30 mouse cellular contexts compared by ENCODE assay signal in genomic region chr13:37611387-37611786, GRCm38 (mm10).
"Had no signal": no experiment of that assay in that cellular context is flagged by ENCODE, and none has a peak within 500 bp of the region (broad histone marks: within the 10 kb centered on the region; RNA-seq: fewer than 3 reads in every experiment).

No protein-coding gene starts in this region.

- H3K27ac ChIP-seq: limb, embryonic 10.5 days; limb, embryonic 12.5 days; limb, embryonic 13.5 days; limb, embryonic 15.5 days; liver, embryonic 12.5 days; liver, embryonic 13.5 days; liver, embryonic 14.5 days; liver, embryonic 15.5 days; lung, embryonic 15.5 days; macrophage; midbrain, embryonic 10.5 days; midbrain, embryonic 12.5 days; midbrain, embryonic 15.5 days; neural tube, embryonic 12.5 days had no signal

- H3K9me3 ChIP-seq: limb, embryonic 10.5 days; limb, embryonic 12.5 days; limb, embryonic 13.5 days; limb, embryonic 15.5 days; liver, embryonic 12.5 days; liver, embryonic 13.5 days; liver, embryonic 15.5 days; lung, embryonic 15.5 days; midbrain, embryonic 10.5 days; midbrain, embryonic 12.5 days; midbrain, embryonic 15.5 days; neural tube, embryonic 12.5 days had no signal

- H3K4me2 ChIP-seq: limb, embryonic 12.5 days; limb, embryonic 13.5 days; limb, embryonic 15.5 days; liver, embryonic 11.5 days; liver, embryonic 12.5 days; liver, embryonic 13.5 days; liver, embryonic 15.5 days; lung, embryonic 14.5 days; lung, embryonic 15.5 days; midbrain, embryonic 12.5 days; midbrain, embryonic 15.5 days; neural tube, embryonic 12.5 days had no signal

- H3K4me3 ChIP-seq: limb, embryonic 10.5 days; limb, embryonic 12.5 days; limb, embryonic 13.5 days; limb, embryonic 15.5 days; liver, embryonic 12.5 days; liver, embryonic 13.5 days; liver, embryonic 15.5 days; lung, embryonic 15.5 days; megakaryocyte, embryonic 14.5 days; midbrain, embryonic 10.5 days; midbrain, embryonic 12.5 days; midbrain, embryonic 15.5 days; myocyte; neural tube, embryonic 12.5 days had no signal

- H3K9ac ChIP-seq: limb, embryonic 12.5 days; limb, embryonic 13.5 days; limb, embryonic 15.5 days; liver, embryonic 12.5 days; liver, embryonic 13.5 days; liver, embryonic 14.5 days; liver, embryonic 15.5 days; liver, postnatal 0 days; lung, embryonic 14.5 days; lung, embryonic 15.5 days; midbrain, embryonic 12.5 days; midbrain, embryonic 15.5 days; neural tube, embryonic 12.5 days had no signal

- H3K27me3 ChIP-seq: limb, embryonic 12.5 days; limb, embryonic 13.5 days; limb, embryonic 15.5 days; liver, embryonic 12.5 days; liver, embryonic 13.5 days; liver, embryonic 15.5 days; lung, embryonic 15.5 days; midbrain, embryonic 12.5 days; midbrain, embryonic 15.5 days; neural tube, embryonic 12.5 days had no signal

- H3K36me3 ChIP-seq: limb, embryonic 10.5 days; limb, embryonic 12.5 days; limb, embryonic 13.5 days; limb, embryonic 15.5 days; liver, embryonic 12.5 days; liver, embryonic 13.5 days; liver, embryonic 15.5 days; lung, embryonic 15.5 days; midbrain, embryonic 10.5 days; midbrain, embryonic 12.5 days; midbrain, embryonic 15.5 days; neural tube, embryonic 12.5 days had no signal

- H3K4me1 ChIP-seq: limb, embryonic 10.5 days; limb, embryonic 12.5 days; limb, embryonic 13.5 days; limb, embryonic 15.5 days; liver, embryonic 12.5 days; liver, embryonic 13.5 days; liver, embryonic 15.5 days; midbrain, embryonic 10.5 days; midbrain, embryonic 12.5 days; midbrain, embryonic 15.5 days; neural tube, embryonic 12.5 days had no signal

- DNase-seq: left cerebral cortex, postnatal 4 days; liver; liver, embryonic 13.5 days; liver, postnatal 0 days; lung, adult 18-20 months; lung, adult 2 months; lung, embryonic 14.5 days; lung, postnatal 10 days; lung, postnatal 14 days; lung, postnatal 36 days; lung, postnatal 4 days; midbrain, embryonic 14.5 days had no signal

- ATAC-seq: liver, embryonic 12.5 days; liver, postnatal 0 days; lung, postnatal 0 days; midbrain, embryonic 15.5 days; midbrain, embryonic 16.5 days had no signal
